Mouse (Mus musculus) B cell, adult 62 days (primary cell): ENCODE measurements around the gene Gm4141. TPM values are rescaled to one million over a fixed set of nuclear protein-coding genes. Genes with fewer than 3 reads are reported as not detected.

Experiments
- total RNA-seq: library from RNA; stranded (reverse); gene quantifications from 4 replicates; pipeline ENCODE4 v1.2.4, GENCODE M21; 2023

The Gm4141 gene
- not detected in 4 replicates for total RNA-seq

DNA sequence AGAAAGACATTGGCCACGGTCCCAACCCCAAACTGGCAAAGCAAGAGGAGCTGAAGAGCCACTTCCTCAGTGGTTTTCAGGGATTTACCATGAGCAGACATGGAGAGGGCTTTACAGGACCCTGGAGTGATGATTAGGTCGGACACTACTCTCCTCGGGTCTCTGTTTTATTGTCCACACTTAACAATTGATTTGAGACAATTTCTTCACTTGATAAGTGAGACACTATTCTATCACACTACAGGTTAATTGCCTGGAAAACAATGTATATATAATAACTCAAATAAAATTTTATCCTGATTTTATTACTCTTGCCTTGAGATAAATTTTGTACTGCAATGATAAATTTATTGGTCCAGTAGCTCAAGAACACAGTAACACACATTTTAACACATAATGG lies at the start of gene Gm4141:
Gm4141 (minus strand) TSS at position 101 of the 400 bp plus-strand sequence.

DNA sequence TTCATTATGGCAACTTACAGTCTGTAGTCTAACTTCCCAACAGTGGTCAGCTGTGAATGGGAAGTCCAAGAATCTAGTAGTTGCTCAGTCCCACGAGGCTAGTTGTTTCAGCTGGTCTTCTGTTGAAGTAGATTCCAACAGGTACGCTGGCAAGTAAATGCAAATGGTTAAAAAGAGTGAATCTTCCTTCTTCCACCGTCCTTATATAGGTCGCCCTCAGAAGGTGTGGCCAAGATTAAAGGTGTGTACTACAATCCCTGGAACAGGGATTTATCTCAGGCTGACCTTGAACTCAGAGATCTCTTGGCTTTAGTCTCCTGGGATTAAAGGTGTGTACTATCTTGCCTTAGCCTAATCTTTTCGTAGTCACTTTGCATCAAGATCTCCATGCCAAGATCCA lies 22.9 kb upstream of the Gm4141 start, which contains the start of gene Gm4513:
Gm4513 (minus strand) TSS at position 101 of the 400 bp plus-strand sequence.

DNA sequence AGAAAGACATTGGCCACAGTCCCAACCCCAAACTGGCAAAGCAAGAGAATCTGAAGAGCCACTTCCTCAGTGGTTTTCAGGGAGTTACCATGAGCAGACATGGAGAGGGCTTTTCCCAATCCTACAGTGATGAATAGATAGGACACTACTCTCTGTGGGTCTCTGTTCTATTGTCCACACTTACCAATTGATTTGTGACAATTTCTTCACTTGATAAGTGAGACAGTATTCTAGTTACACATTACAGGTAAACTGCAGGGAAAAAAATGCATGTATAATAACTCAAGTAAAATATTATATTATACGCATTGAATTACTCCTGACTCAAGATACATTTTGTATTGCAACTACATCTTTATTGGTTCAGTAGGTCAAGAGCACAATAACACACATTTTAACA lies 30.4 kb downstream of the Gm4141 start, which contains the start of gene Gm5726:
Gm5726 (minus strand) TSS at position 101 of the 400 bp plus-strand sequence.

DNA sequence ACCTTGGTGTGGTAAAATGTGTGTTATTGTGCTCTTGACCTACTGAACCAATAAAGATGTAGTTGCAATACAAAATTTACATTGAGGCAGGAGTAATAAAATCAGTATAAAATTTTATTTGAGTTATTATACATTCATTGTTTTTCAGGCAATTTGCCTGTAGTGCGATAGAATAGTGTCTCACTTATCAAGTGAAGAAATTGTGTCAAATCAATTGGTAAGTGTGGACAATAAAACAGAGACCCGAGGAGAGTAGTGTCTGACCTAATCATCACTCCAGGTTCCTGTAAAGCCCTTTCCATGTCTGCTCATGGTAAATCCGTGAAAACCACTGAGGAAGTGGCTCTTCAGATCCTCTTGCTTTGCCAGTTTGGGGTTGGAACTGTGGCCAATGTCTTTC lies 42.5 kb downstream of the Gm4141 start, which contains the start of gene Vmn1r104:
Vmn1r104 (plus strand) TSS at position 301 of the 400 bp plus-strand sequence.

Other genes starting within 250 kb of the Gm4141 start
- not detected in 4 replicates for gene Gm4133, start 242.2 kb downstream of the Gm4141 start, total RNA-seq
- gene Gm5728, start 200.8 kb downstream of the Gm4141 start, total RNA-seq: not detected in 4 replicates
- not detected in 4 replicates for gene Vmn1r100, start 158.3 kb downstream of the Gm4141 start, total RNA-seq
- gene Vmn1r101, start 133.6 kb downstream of the Gm4141 start, total RNA-seq: not detected in 4 replicates
- gene Gm10670, start 101.3 kb downstream of the Gm4141 start, total RNA-seq: not detected in 4 replicates
- not detected in 4 replicates for gene Vmn1r103, start 65.7 kb downstream of the Gm4141 start, total RNA-seq
- gene Vmn1r104, start 42.4 kb downstream of the Gm4141 start, total RNA-seq: not detected in 4 replicates
- not detected in 4 replicates for gene Gm5726, start 30.5 kb downstream of the Gm4141 start, total RNA-seq
- not detected in 4 replicates for gene Gm4513, start 22.8 kb upstream of the Gm4141 start, total RNA-seq
- gene Vmn1r107, start 92.7 kb upstream of the Gm4141 start, total RNA-seq: not detected in 4 replicates
- gene Vmn1r111, start 127.0 kb upstream of the Gm4141 start, total RNA-seq: not detected in 4 replicates
- not detected in 4 replicates for gene Gm10668, start 154.4 kb upstream of the Gm4141 start, total RNA-seq
- not detected in 4 replicates for gene Vmn1r112, start 194.9 kb upstream of the Gm4141 start, total RNA-seq
- not detected in 4 replicates for gene Vmn1r113, start 211.0 kb upstream of the Gm4141 start, total RNA-seq
- gene Vmn1r114, start 235.9 kb upstream of the Gm4141 start, total RNA-seq: not detected in 4 replicates